Mouse (Mus musculus) c-Kit-positive CD71-positive TER-119-positive erythroid progenitor cells, embryonic 14.5 days (primary cell): ENCODE data around the gene Ksr2.

Source experiments
- DNase-seq: peaks from one replicate; pipeline ENCODE4 v3.0.0-alpha.2; 2013; ENCODE audit warnings: low spot score

The Ksr2 gene

GRCm38 (mm10) chr5:117523010-117523409 lies 109.2 kb downstream of the Ksr2 start:
- no peak for DNase-seq

GRCm38 (mm10) chr5:117530991-117531390 lies 117.2 kb downstream of the Ksr2 start:
- no peak for DNase-seq

GRCm38 (mm10) chr5:117539221-117539620 lies 125.4 kb downstream of the Ksr2 start:
- DNase-seq: no peak

GRCm38 (mm10) chr5:117541654-117542053 lies 127.9 kb downstream of the Ksr2 start:
- no peak for DNase-seq

- DNase-seq: no peak
Observed at GRCm38 (mm10) chr5:117546694-117547268, 133.0 kb downstream of the Ksr2 start.

- no peak for DNase-seq
Observed at GRCm38 (mm10) chr5:117550992-117551391, 137.2 kb downstream of the Ksr2 start.

- DNase-seq: no peak
Observed at GRCm38 (mm10) chr5:117552096-117552495, 138.3 kb downstream of the Ksr2 start.

GRCm38 (mm10) chr5:117554505-117554904 lies 140.7 kb downstream of the Ksr2 start:
- DNase-seq: no peak

- DNase-seq: no peak
Observed at GRCm38 (mm10) chr5:117556570-117556969, 142.8 kb downstream of the Ksr2 start.

GRCm38 (mm10) chr5:117561080-117561479 lies 147.3 kb downstream of the Ksr2 start:
- DNase-seq: no peak

GRCm38 (mm10) chr5:117566051-117566665 lies 152.4 kb downstream of the Ksr2 start:
- no peak for DNase-seq

- no peak for DNase-seq
Observed at GRCm38 (mm10) chr5:117569190-117569795, 155.5 kb downstream of the Ksr2 start.

- no peak for DNase-seq
Observed at GRCm38 (mm10) chr5:117572428-117572827, 158.6 kb downstream of the Ksr2 start.

GRCm38 (mm10) chr5:117574894-117575293 lies 161.1 kb downstream of the Ksr2 start:
- no peak for DNase-seq

GRCm38 (mm10) chr5:117577598-117577997 lies 163.8 kb downstream of the Ksr2 start:
- DNase-seq: no peak

GRCm38 (mm10) chr5:117581711-117582110 lies 167.9 kb downstream of the Ksr2 start:
- DNase-seq: no peak

GRCm38 (mm10) chr5:117584428-117584827 lies 170.6 kb downstream of the Ksr2 start:
- no peak for DNase-seq

GRCm38 (mm10) chr5:117589266-117589665 lies 175.5 kb downstream of the Ksr2 start:
- no peak for DNase-seq

- DNase-seq: no peak
Observed at GRCm38 (mm10) chr5:117593273-117593672, 179.5 kb downstream of the Ksr2 start.

GRCm38 (mm10) chr5:117596803-117597202 lies 183.0 kb downstream of the Ksr2 start:
- DNase-seq: no peak

GRCm38 (mm10) chr5:117602026-117602425 lies 188.2 kb downstream of the Ksr2 start:
- DNase-seq: no peak

GRCm38 (mm10) chr5:117607761-117608309 lies 194.0 kb downstream of the Ksr2 start:
- no peak for DNase-seq

GRCm38 (mm10) chr5:117614331-117615024 lies 200.7 kb downstream of the Ksr2 start:
- peak; percentile 13 for DNase-seq
